ENCODE assay signal across 9 mouse cellular contexts in the genomic region with DNA sequence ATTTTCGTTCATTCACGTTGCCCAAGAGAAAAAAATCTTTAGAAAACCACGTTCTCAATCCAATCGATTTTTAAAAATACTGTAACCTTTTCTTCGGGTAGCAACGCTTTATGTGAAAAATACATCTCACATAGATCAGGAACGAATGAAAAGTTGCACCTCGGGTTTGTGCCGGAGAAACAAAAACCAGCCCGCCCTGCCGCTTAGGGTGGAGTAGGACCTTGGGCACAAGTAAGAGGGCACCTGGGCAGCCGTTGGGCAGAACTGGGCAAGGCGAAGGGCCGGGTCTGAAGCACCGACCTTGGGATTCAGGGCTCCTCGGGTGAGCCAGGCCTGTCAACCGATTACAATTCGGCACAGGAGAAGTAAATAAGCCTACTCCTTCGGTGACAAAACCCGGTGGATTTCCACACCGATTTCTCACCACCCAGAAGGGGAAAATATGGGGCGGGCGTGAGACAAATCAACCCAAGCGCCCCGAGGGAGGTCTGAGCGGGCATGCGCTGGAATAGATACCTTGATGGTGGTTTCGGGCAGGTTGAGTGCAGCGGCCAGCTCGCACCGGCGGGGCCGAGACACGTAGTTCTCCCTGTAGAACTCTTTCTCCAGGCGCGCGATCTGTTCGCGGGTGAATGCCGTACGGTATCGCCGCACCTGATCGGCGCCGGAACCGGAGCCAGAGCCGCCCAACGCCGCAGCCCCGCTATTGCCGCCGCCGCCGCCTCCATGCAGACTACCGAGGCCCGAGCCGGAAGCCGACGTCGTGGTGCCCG. TPM values are rescaled to one million over a fixed set of nuclear protein-coding genes. Genes with fewer than 3 reads are reported as not detected.
DNase-seq lines count a peak whose midpoint lies in the region; ATAC-seq and TF ChIP-seq lines count a peak whose summit lies in the region.
"Had no signal": no experiment of that assay in that cellular context is flagged by ENCODE, and none has a peak within 500 bp of the region (broad histone marks: within the 10 kb centered on the region; RNA-seq: fewer than 3 reads in every experiment).

No protein-coding gene starts in this region.

- TF ChIP-seq POLR2A in limb, embryonic 14.5 days (IDR thresholded peaks at IDR 0.05; ENCODE audit: borderline replicate concordance, extremely low read depth, insufficient read depth, insufficient read length): no peak

- DNase-seq in embryo, embryonic 10.5 days (ENCODE audit: low spot score): peak; percentile 61
- DNase-seq in embryo, embryonic 10 days (ENCODE audit: low spot score): no peak
- DNase-seq in B cell, adult 2 months: peak; percentile 48 to 56
- DNase-seq in forebrain, postnatal 0 days: peak; percentile 55
- DNase-seq in limb, embryonic 14.5 days (ENCODE audit: low spot score): no peak
- DNase-seq in stomach, postnatal 0 days (ENCODE audit: low spot score): no peak
- DNase-seq in ovary, adult 18-20 months (ENCODE audit: low spot score): no peak
- no peak for DNase-seq in cerebellum, adult 18-20 months

- ATAC-seq in forebrain, postnatal 0 days: no peak
- no peak for ATAC-seq in limb, embryonic 14.5 days (ENCODE audit: low FRiP score, low read depth)
- ATAC-seq in stomach, postnatal 0 days (ENCODE audit: low FRiP score, low TSS enrichment): no peak

- H3K4me1 ChIP-seq in forebrain, postnatal 0 days (ENCODE audit: insufficient read depth): no peaks in the 10 kb centered on the region
- peaks cover 2% of the 10 kb centered on the region; the same call in 1 of the 2 replicates for H3K4me1 ChIP-seq in limb, embryonic 14.5 days (ENCODE audit: control insufficient read depth, insufficient read depth, low read length)
- H3K4me1 ChIP-seq in stomach, postnatal 0 days (replicated peaks; ENCODE audit: control insufficient read depth, insufficient read depth): no peaks in the 10 kb centered on the region

- no peaks in the 10 kb centered on the region for H3K9me3 ChIP-seq in forebrain, postnatal 0 days (ENCODE audit: low read length)
- no peaks in the 10 kb centered on the region for H3K9me3 ChIP-seq in limb, embryonic 14.5 days (ENCODE audit: control insufficient read depth, low read length)
- H3K9me3 ChIP-seq in stomach, postnatal 0 days (ENCODE audit: control insufficient read depth, low read length): no peaks in the 10 kb centered on the region

- no peak overlapping the region for H3K4me3 ChIP-seq in forebrain, postnatal 0 days (ENCODE audit: low read depth, low read length)
- peak overlapping the region; percentile 51 for H3K4me3 ChIP-seq in limb, embryonic 14.5 days (replicated peaks; ENCODE audit: low read length)
- peak overlapping the region; percentile 21; the same call in 1 of the 2 replicates for H3K4me3 ChIP-seq in stomach, postnatal 0 days (ENCODE audit: low read depth, low read length)

- no peak overlapping the region for H3K4me2 ChIP-seq in forebrain, postnatal 0 days (ENCODE audit: low read depth)
- H3K4me2 ChIP-seq in limb, embryonic 14.5 days (replicated peaks; ENCODE audit: low read depth, low read length, severe bottlenecking): peak overlapping the region; percentile 57
- H3K4me2 ChIP-seq in stomach, postnatal 0 days (replicated peaks; ENCODE audit: low read depth): peak overlapping the region; percentile 17; the same call in 1 of the 2 replicates

- no peaks in the 10 kb centered on the region for H3K36me3 ChIP-seq in forebrain, postnatal 0 days (ENCODE audit: insufficient read depth)
- H3K36me3 ChIP-seq in limb, embryonic 14.5 days (ENCODE audit: control insufficient read depth, insufficient read depth, low read length): peaks cover 7% of the 10 kb centered on the region; the same call in 1 of the 2 replicates
- H3K36me3 ChIP-seq in stomach, postnatal 0 days (ENCODE audit: control insufficient read depth, insufficient read depth, low read length): no peaks in the 10 kb centered on the region

- no peak overlapping the region for H3K27ac ChIP-seq in forebrain, postnatal 0 days (ENCODE audit: low read depth, low read length)
- H3K27ac ChIP-seq in limb, embryonic 14.5 days (replicated peaks; ENCODE audit: low read depth, low read length): peak overlapping the region; percentile 96
- no peak overlapping the region for H3K27ac ChIP-seq in stomach, postnatal 0 days (replicated peaks)

- H3K9ac ChIP-seq in forebrain, postnatal 0 days: no peak overlapping the region
- peak overlapping the region; percentile 98 for H3K9ac ChIP-seq in limb, embryonic 14.5 days (ENCODE audit: low read depth, low read length, severe bottlenecking)
- H3K9ac ChIP-seq in stomach, postnatal 0 days (ENCODE audit: low read length): no peak overlapping the region

- TF ChIP-seq CTCF in forebrain, postnatal 0 days (IDR thresholded peaks at IDR 0.05; ENCODE audit: low read depth): no peak
- no peak for TF ChIP-seq CTCF in stomach, postnatal 0 days (IDR thresholded peaks at IDR 0.05; ENCODE audit: low read depth)

- no peak for TF ChIP-seq EP300 in stomach, postnatal 0 days (optimal IDR thresholded peaks at IDR 0.05)

- peaks cover 68% of the 10 kb centered on the region for H3K27me3 ChIP-seq in forebrain, postnatal 0 days (ENCODE audit: insufficient read depth, low read length)
- peaks cover 35% of the 10 kb centered on the region for H3K27me3 ChIP-seq in limb, embryonic 14.5 days (ENCODE audit: control insufficient read depth, insufficient read depth, low read length)
- H3K27me3 ChIP-seq in stomach, postnatal 0 days (ENCODE audit: control insufficient read depth, insufficient read depth, low read length): peaks cover 40% of the 10 kb centered on the region

- WGBS in forebrain, postnatal 0 days: 3% methylated on average over 62 of the region's 62 CpGs
- WGBS in limb, embryonic 14.5 days: 3% methylated on average over 62 of the region's 62 CpGs
- WGBS in stomach, postnatal 0 days: 3% methylated on average over 62 of the region's 62 CpGs

RNA-seq across cellular contexts. Expression of gene Evx2, which starts 1.9 kb away (rescaled TPM):
- total RNA-seq in forebrain, postnatal 0 days (2014; rRNA removed): not detected in 2 replicates
- polyA plus RNA-seq in forebrain, postnatal 0 days (2015; fragmentation: Nextera tagmentation; extraction: Ambion mirVana): not detected in 2 replicates
- polyA plus RNA-seq in limb, embryonic 14.5 days (2012; rRNA removed): 8.9 and 15.2 TPM in 2 replicates
- 2.3 and 3.4 TPM in 2 replicates for polyA plus RNA-seq in limb, embryonic 14.5 days (2014; fragmentation: Nextera tagmentation; extraction: Ambion mirVana)
- not detected in 2 replicates for polyA plus RNA-seq in stomach, postnatal 0 days (2015; fragmentation: Nextera tagmentation; extraction: Ambion mirVana)
- total RNA-seq: common myeloid progenitor, adult 5-6 weeks had no signal

RNA-seq across cellular contexts. Expression of gene Hoxd13, which starts 10.7 kb away (rescaled TPM):
- total RNA-seq in forebrain, postnatal 0 days (2014; rRNA removed): not detected in 2 replicates
- polyA plus RNA-seq in forebrain, postnatal 0 days (2015; fragmentation: Nextera tagmentation; extraction: Ambion mirVana): not detected in 2 replicates
- 109 and 150 TPM in 2 replicates for polyA plus RNA-seq in limb, embryonic 14.5 days (2012; rRNA removed)
- 54.6 and 70.5 TPM in 2 replicates for polyA plus RNA-seq in limb, embryonic 14.5 days (2014; fragmentation: Nextera tagmentation; extraction: Ambion mirVana)
- polyA plus RNA-seq in stomach, postnatal 0 days (2015; fragmentation: Nextera tagmentation; extraction: Ambion mirVana): not detected in 2 replicates
- total RNA-seq: common myeloid progenitor, adult 5-6 weeks had no signal

RNA-seq across cellular contexts. Expression of gene Hoxd12, which starts 17.4 kb away (rescaled TPM):
- total RNA-seq in forebrain, postnatal 0 days (2014; rRNA removed): not detected in 2 replicates
- not detected in 2 replicates for polyA plus RNA-seq in forebrain, postnatal 0 days (2015; fragmentation: Nextera tagmentation; extraction: Ambion mirVana)
- polyA plus RNA-seq in limb, embryonic 14.5 days (2012; rRNA removed): 43.3 and 58.3 TPM in 2 replicates
- polyA plus RNA-seq in limb, embryonic 14.5 days (2014; fragmentation: Nextera tagmentation; extraction: Ambion mirVana): 38.4 and 53.0 TPM in 2 replicates
- not detected in 2 replicates for polyA plus RNA-seq in stomach, postnatal 0 days (2015; fragmentation: Nextera tagmentation; extraction: Ambion mirVana)
- total RNA-seq: common myeloid progenitor, adult 5-6 weeks had no signal

RNA-seq across cellular contexts. Expression of gene Hoxd11, which starts 21.9 kb away (rescaled TPM):
- total RNA-seq in forebrain, postnatal 0 days (2014; rRNA removed): not detected in 2 replicates
- polyA plus RNA-seq in forebrain, postnatal 0 days (2015; fragmentation: Nextera tagmentation; extraction: Ambion mirVana): not detected in 2 replicates
- 40.0 and 60.8 TPM in 2 replicates for polyA plus RNA-seq in limb, embryonic 14.5 days (2012; rRNA removed)
- 21.4 and 30.0 TPM in 2 replicates for polyA plus RNA-seq in limb, embryonic 14.5 days (2014; fragmentation: Nextera tagmentation; extraction: Ambion mirVana)
- not detected in 2 replicates for polyA plus RNA-seq in stomach, postnatal 0 days (2015; fragmentation: Nextera tagmentation; extraction: Ambion mirVana)
- total RNA-seq: common myeloid progenitor, adult 5-6 weeks had no signal

RNA-seq across cellular contexts. Expression of gene Hoxd10, which starts 34.3 kb away (rescaled TPM):
- not detected in 2 replicates for total RNA-seq in forebrain, postnatal 0 days (2014; rRNA removed)
- not detected in 2 replicates for polyA plus RNA-seq in forebrain, postnatal 0 days (2015; fragmentation: Nextera tagmentation; extraction: Ambion mirVana)
- 37.9 and 39.4 TPM in 2 replicates for polyA plus RNA-seq in limb, embryonic 14.5 days (2012; rRNA removed)
- polyA plus RNA-seq in limb, embryonic 14.5 days (2014; fragmentation: Nextera tagmentation; extraction: Ambion mirVana): 18.3 and 26.1 TPM in 2 replicates
- polyA plus RNA-seq in stomach, postnatal 0 days (2015; fragmentation: Nextera tagmentation; extraction: Ambion mirVana): 0.10 TPM in 1 of 2 replicates, not detected in the other
- total RNA-seq: common myeloid progenitor, adult 5-6 weeks had no signal

Comparison
In these comparisons a context has a peak if more than half of its experiments do, and no peak if none do; other contexts are left out.
1. DNase-seq: peak in embryo, embryonic 10.5 days (single experiment), B cell, adult 2 months (2 of 2) and forebrain, postnatal 0 days (single experiment); none in embryo, embryonic 10 days (single experiment), limb, embryonic 14.5 days (single experiment), stomach, postnatal 0 days (single experiment), ovary, adult 18-20 months (single experiment) and cerebellum, adult 18-20 months (0 of 2).
2. RNA of gene Hoxd13, which starts 10.7 kb away (polyA plus RNA-seq): 54.6 to 150 TPM in limb, embryonic 14.5 days; not detected in forebrain, postnatal 0 days and not detected in stomach, postnatal 0 days; every median in the first group is over 10 times any median in the second.
3. RNA of gene Hoxd12, which starts 17.4 kb away (polyA plus RNA-seq): 38.4 to 58.3 TPM in limb, embryonic 14.5 days; not detected in forebrain, postnatal 0 days and not detected in stomach, postnatal 0 days; every median in the first group is over 10 times any median in the second.